Mouse (Mus musculus): ENCODE data around the gene Npy4r.

Npy4r gene

GRCm38 (mm10) chr14:34119046-34119723 lies 33.1 kb downstream of the Npy4r start:
- DNase-seq (ENCODE audit: low spot score) = no peak

DNA sequence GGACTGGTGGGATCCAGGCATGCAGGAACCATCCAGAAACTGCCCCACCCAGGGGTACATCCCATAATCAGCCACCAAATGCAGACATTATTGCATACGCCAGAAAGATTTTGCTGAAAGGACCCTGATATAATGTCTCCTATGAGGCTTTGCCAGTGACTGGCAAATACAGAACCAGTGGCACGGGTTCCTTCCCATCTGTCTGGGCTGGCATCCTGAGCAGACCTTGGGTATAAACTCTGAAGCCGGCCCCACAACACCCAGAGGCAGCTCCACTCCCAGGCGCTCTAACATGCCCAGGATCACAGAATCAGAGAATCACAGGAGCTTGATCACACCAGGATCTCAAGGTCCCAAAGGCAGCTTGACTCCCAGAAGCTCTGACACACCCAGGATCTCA lies 38.0 kb downstream of the Npy4r start:
- DNase-seq (ENCODE audit: low spot score) = no peak

DNA sequence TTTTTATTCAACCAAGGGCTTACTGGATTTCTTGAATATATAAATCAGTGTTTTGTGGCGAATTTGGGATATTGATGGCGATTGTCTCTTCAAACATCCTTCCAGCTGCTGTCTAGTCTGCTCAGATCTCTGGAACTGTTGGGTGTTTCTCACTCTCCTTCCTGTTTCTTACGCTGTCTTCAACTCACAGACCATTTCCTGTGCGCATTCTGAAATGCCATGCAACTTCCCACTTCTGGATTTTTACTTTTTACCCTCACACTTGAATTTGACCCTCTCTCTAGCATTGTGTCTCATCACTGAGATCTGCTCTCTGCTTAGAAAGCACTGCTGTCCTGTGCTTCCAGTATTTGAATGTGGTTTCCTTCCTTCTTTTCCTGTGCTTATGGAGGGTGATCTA lies 44.7 kb downstream of the Npy4r start:
- DNase-seq (ENCODE audit: low spot score) = no peak

GRCm38 (mm10) chr14:34106389-34107062 lies 45.8 kb downstream of the Npy4r start:
- no peak for DNase-seq (ENCODE audit: low spot score)

DNA sequence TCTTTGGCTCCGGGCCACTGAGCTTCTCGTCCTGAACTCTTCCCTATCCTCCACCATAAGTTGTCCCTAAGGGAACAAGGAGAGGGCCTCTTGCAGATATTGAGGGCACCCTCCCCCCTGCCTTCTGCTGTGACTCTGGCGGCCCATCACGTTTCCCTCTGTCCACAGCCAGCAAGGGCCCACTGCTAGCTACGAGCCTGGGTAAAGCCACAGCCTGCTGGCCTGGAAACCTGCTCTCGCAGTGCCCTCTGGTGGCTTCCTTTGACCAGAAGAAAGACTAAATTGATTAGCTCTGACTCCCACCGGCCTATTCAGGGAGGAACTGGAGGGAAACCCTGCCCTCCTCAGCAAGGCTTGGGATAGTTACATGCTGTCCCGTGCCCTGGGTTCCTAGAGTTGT lies 47.4 kb downstream of the Npy4r start:
- DNase-seq (ENCODE audit: low spot score) = peak; percentile 65

DNA sequence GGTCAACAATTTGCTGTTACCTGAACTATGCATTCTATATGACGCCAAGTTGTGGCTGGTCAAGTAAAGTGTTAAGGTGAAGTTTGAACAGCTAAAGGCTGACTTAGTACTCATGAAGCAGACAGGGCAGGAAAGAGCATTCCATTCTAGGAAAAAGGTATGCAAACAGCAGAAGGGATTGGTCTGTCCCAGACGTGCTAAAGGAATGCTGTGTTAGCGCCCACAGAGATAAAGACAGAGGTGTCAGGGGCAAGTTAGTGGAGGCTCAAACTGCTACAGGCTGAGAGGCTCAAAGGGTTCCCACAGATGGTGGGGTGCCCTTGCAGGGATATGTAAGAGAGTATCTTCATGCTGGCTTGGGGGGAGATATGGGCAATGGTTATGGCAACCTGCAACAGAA lies 48.4 kb downstream of the Npy4r start:
- DNase-seq (ENCODE audit: low spot score) = no peak

DNA sequence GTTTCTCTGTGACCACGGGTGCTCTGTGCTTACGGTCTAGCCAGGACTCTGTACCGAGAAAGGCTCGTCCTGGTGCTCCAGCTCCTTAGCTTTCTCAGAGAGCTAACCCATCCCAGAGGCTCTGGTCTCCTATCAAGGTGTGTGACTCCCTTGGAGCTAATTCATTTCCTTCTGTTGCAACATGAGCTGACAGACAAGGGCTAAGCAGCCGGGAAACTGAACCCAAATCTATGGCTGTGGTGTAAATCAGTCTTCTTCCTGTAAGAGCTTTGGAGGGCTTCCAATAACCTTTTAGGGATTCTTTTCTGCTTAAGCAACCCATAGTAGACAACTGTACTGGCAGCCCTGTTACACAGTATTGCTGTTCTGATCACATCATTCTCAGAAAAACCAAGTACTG lies 49.7 kb downstream of the Npy4r start, which contains the start of gene A630023A22Rik:
A630023A22Rik (minus strand) TSS at position 154 of the 400 bp plus-strand sequence.
- no peak for DNase-seq (ENCODE audit: low spot score)

DNA sequence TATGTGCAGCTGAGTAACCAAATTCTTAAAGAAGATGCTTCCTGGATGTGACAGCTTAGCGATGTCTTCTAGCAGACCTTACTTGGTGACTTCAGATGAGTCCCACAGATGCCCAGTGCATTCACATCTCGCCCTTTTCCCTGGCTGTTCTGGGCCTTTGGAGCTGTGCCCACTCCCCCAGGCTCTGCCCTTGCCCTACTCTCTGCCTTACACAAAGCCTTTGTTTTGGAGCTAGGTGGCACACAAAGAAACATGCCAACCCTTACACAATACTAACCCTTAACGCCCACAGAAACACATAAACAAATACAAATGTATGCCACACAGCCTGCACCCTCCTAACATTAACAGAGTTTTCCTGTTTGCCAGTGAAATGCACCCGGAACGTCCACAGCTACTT lies 56.1 kb downstream of the Npy4r start:
- no peak for DNase-seq (ENCODE audit: low spot score)

All from layer of hippocampus, adult 11-12 months (tissue).